Mouse (Mus musculus): ENCODE measurements at regions not wholly inside any gene's neighbourhood (a gene's known extent, or its start where the extent isn't known, plus 50 kb on each side); places are given as distances from the start of the nearest gene placed in this dataset.

GRCm38 (mm10) chr10:25016110-25016509 lies 88.8 kb upstream of the Arg1 start:
- H3K4me2 ChIP-seq (ENCODE audit: low read depth, low read length, severe bottlenecking): no peak overlapping the region
- H3K36me3 ChIP-seq (ENCODE audit: control insufficient read depth, insufficient read depth, low read length): no peaks in the 10 kb centered on the region
- no peaks in the 10 kb centered on the region for H3K9me3 ChIP-seq (ENCODE audit: control insufficient read depth, low read length)
- H3K4me3 ChIP-seq (ENCODE audit: low read depth, low read length): no peak overlapping the region
- H3K9ac ChIP-seq (ENCODE audit: low read length): no peak overlapping the region
- no peak overlapping the region for H3K27ac ChIP-seq (ENCODE audit: low read depth, low read length)
- no peak for DNase-seq (ENCODE audit: low spot score)
- WGBS: 85% methylated on average over 9 of the region's 9 CpGs
- no peak for ATAC-seq (replicated peaks; ENCODE audit: low FRiP score)
- no peaks in the 10 kb centered on the region for H3K27me3 ChIP-seq (ENCODE audit: control insufficient read depth, insufficient read depth, low read length)
- no peaks in the 10 kb centered on the region for H3K4me1 ChIP-seq (replicated peaks; ENCODE audit: control insufficient read depth, insufficient read depth, low read length)

DNA sequence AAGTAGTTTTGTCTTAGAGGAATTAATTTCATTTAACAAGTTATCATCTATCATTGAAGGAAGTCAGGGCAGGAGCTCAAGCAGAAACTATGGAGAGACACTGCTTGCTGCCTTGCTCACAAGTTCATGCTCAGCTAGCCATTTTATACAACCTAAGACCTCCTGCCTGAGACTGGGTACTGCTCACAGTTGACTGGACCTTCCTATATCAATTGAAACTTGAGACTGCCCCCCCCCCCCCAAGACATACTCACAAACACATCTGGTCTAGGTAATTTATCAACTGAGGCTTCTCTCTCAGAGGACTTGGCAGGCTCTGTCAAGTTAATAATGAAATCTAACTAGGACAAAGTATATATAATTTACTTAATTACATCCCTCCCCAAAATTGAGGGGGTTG lies 84.8 kb upstream of the Arg1 start:
- ATAC-seq (replicated peaks; ENCODE audit: low FRiP score) (no peak), DNase-seq (ENCODE audit: low spot score) (no peak)
- H3K4me1 ChIP-seq (replicated peaks; ENCODE audit: control insufficient read depth, insufficient read depth, low read length): no peaks in the 10 kb centered on the region
- no peaks in the 10 kb centered on the region for H3K36me3 ChIP-seq (ENCODE audit: control insufficient read depth, insufficient read depth, low read length)
- H3K27me3 ChIP-seq (ENCODE audit: control insufficient read depth, insufficient read depth, low read length): no peaks in the 10 kb centered on the region
- no peak overlapping the region for H3K27ac ChIP-seq (ENCODE audit: low read depth, low read length)
- H3K9ac ChIP-seq (ENCODE audit: low read length): no peak overlapping the region
- no peaks in the 10 kb centered on the region for H3K9me3 ChIP-seq (ENCODE audit: control insufficient read depth, low read length)
- H3K4me2 ChIP-seq (ENCODE audit: low read depth, low read length, severe bottlenecking): no peak overlapping the region
- H3K4me3 ChIP-seq (ENCODE audit: low read depth, low read length): no peak overlapping the region

DNA sequence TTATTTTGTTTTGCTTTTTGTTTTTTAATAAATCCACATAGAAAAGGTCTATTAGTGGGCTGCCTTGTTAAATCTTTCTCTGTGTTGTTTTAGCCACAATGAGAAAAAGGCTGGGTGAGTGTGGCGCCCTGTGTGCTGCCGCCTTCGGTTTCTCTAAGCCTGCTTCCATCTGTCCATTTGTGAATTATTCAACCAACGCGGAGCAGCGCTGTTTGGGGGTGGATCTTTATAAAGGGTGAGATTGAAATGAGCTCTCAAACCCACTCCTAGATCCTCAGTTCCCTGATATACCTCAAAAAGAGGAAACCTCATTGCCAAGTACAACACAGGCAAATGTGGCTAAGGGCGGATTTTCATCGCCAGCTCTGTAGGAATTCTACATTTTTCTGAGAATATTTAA lies 74.0 kb upstream of the Arg1 start:
- ATAC-seq (replicated peaks; ENCODE audit: low FRiP score) (no peak), DNase-seq (ENCODE audit: low spot score) (no peak)
- H3K36me3 ChIP-seq (ENCODE audit: control insufficient read depth, insufficient read depth, low read length): no peaks in the 10 kb centered on the region

GRCm38 (mm10) chr10:25000231-25001222 lies 73.2 kb upstream of the Arg1 start:
- DNase-seq (ENCODE audit: low spot score): no peak
- WGBS: 78% methylated on average over 20 of the region's 20 CpGs
- ATAC-seq (replicated peaks; ENCODE audit: low FRiP score): peak; percentile 53; the same call in 1 of the 2 replicates
- Histone ChIP-seq H3K9ac (ENCODE audit: low read length) (no peak overlapping the region), H3K27me3 (ENCODE audit: control insufficient read depth, insufficient read depth, low read length) (no peaks in the 10 kb centered on the region), H3K27ac (ENCODE audit: low read depth, low read length) (no peak overlapping the region), H3K4me2 (ENCODE audit: low read depth, low read length, severe bottlenecking) (no peak overlapping the region), H3K4me3 (ENCODE audit: low read depth, low read length) (no peak overlapping the region), H3K36me3 (ENCODE audit: control insufficient read depth, insufficient read depth, low read length) (no peaks in the 10 kb centered on the region), H3K4me1 (replicated peaks; ENCODE audit: control insufficient read depth, insufficient read depth, low read length) (no peaks in the 10 kb centered on the region), H3K9me3 (ENCODE audit: control insufficient read depth, low read length) (no peaks in the 10 kb centered on the region)

More for the DNA sequence above, 74.0 kb upstream of the Arg1 start:
- H3K9me3 ChIP-seq (ENCODE audit: control insufficient read depth, low read length): no peaks in the 10 kb centered on the region
- no peak overlapping the region for H3K4me3 ChIP-seq (ENCODE audit: low read depth, low read length)
- H3K9ac ChIP-seq (ENCODE audit: low read length): no peak overlapping the region
- no peaks in the 10 kb centered on the region for H3K4me1 ChIP-seq (replicated peaks; ENCODE audit: control insufficient read depth, insufficient read depth, low read length)
- WGBS: 82% methylated on average over 8 of the region's 8 CpGs
- H3K27me3 ChIP-seq (ENCODE audit: control insufficient read depth, insufficient read depth, low read length): no peaks in the 10 kb centered on the region
- no peak overlapping the region for H3K27ac ChIP-seq (ENCODE audit: low read depth, low read length)
- no peak overlapping the region for H3K4me2 ChIP-seq (ENCODE audit: low read depth, low read length, severe bottlenecking)

GRCm38 (mm10) chr10:24999807-25000206 lies 72.5 kb upstream of the Arg1 start:
- Histone ChIP-seq H3K27me3 (ENCODE audit: control insufficient read depth, insufficient read depth, low read length) (no peaks in the 10 kb centered on the region), H3K4me3 (ENCODE audit: low read depth, low read length) (no peak overlapping the region), H3K27ac (ENCODE audit: low read depth, low read length) (no peak overlapping the region), H3K36me3 (ENCODE audit: control insufficient read depth, insufficient read depth, low read length) (no peaks in the 10 kb centered on the region), H3K4me1 (replicated peaks; ENCODE audit: control insufficient read depth, insufficient read depth, low read length) (no peaks in the 10 kb centered on the region), H3K9me3 (ENCODE audit: control insufficient read depth, low read length) (no peaks in the 10 kb centered on the region), H3K9ac (ENCODE audit: low read length) (no peak overlapping the region), H3K4me2 (ENCODE audit: low read depth, low read length, severe bottlenecking) (no peak overlapping the region)
- DNase-seq (ENCODE audit: low spot score) (no peak), ATAC-seq (replicated peaks; ENCODE audit: low FRiP score) (no peak)
- 84% methylated on average over 5 of the region's 5 CpGs for WGBS

GRCm38 (mm10) chr10:24997661-24998060 lies 70.4 kb upstream of the Arg1 start:
- DNase-seq (ENCODE audit: low spot score): no peak
- ATAC-seq (replicated peaks; ENCODE audit: low FRiP score): no peak
- Histone ChIP-seq H3K4me3 (ENCODE audit: low read depth, low read length) (no peak overlapping the region), H3K36me3 (ENCODE audit: control insufficient read depth, insufficient read depth, low read length) (no peaks in the 10 kb centered on the region), H3K9me3 (ENCODE audit: control insufficient read depth, low read length) (no peaks in the 10 kb centered on the region), H3K27ac (ENCODE audit: low read depth, low read length) (no peak overlapping the region), H3K27me3 (ENCODE audit: control insufficient read depth, insufficient read depth, low read length) (no peaks in the 10 kb centered on the region), H3K9ac (ENCODE audit: low read length) (no peak overlapping the region), H3K4me2 (ENCODE audit: low read depth, low read length, severe bottlenecking) (no peak overlapping the region), H3K4me1 (replicated peaks; ENCODE audit: control insufficient read depth, insufficient read depth, low read length) (no peaks in the 10 kb centered on the region)
- 89% methylated on average over 3 of the region's 3 CpGs for WGBS

- no peak for ATAC-seq (replicated peaks; ENCODE audit: low FRiP score)
- no peak overlapping the region for H3K4me2 ChIP-seq (ENCODE audit: low read depth, low read length, severe bottlenecking)
- H3K36me3 ChIP-seq (ENCODE audit: control insufficient read depth, insufficient read depth, low read length): no peaks in the 10 kb centered on the region
- no peak overlapping the region for H3K27ac ChIP-seq (ENCODE audit: low read depth, low read length)
- whole genome bisulfite sequencing: 94% methylated on average over 2 of the region's 2 CpGs
- no peaks in the 10 kb centered on the region for H3K4me1 ChIP-seq (replicated peaks; ENCODE audit: control insufficient read depth, insufficient read depth, low read length)
- no peak for DNase-seq (ENCODE audit: low spot score)
- H3K27me3 ChIP-seq (ENCODE audit: control insufficient read depth, insufficient read depth, low read length): no peaks in the 10 kb centered on the region
- no peak overlapping the region for H3K4me3 ChIP-seq (ENCODE audit: low read depth, low read length)
- H3K9ac ChIP-seq (ENCODE audit: low read length): no peak overlapping the region
- no peaks in the 10 kb centered on the region for H3K9me3 ChIP-seq (ENCODE audit: control insufficient read depth, low read length)
Observed at GRCm38 (mm10) chr10:24995751-24996150, 68.5 kb upstream of the Arg1 start.

- no peak overlapping the region for H3K4me2 ChIP-seq (ENCODE audit: low read depth, low read length, severe bottlenecking)
- H3K27me3 ChIP-seq (ENCODE audit: control insufficient read depth, insufficient read depth, low read length): no peaks in the 10 kb centered on the region
- H3K4me1 ChIP-seq (replicated peaks; ENCODE audit: control insufficient read depth, insufficient read depth, low read length): no peaks in the 10 kb centered on the region
- no peak overlapping the region for H3K27ac ChIP-seq (ENCODE audit: low read depth, low read length)
- ATAC-seq (replicated peaks; ENCODE audit: low FRiP score) (no peak), DNase-seq (ENCODE audit: low spot score) (no peak)
- 85% methylated on average over 2 of the region's 2 CpGs for WGBS
- no peaks in the 10 kb centered on the region for H3K9me3 ChIP-seq (ENCODE audit: control insufficient read depth, low read length)
- H3K4me3 ChIP-seq (ENCODE audit: low read depth, low read length): no peak overlapping the region
- H3K9ac ChIP-seq (ENCODE audit: low read length): no peak overlapping the region
- no peaks in the 10 kb centered on the region for H3K36me3 ChIP-seq (ENCODE audit: control insufficient read depth, insufficient read depth, low read length)
Observed at GRCm38 (mm10) chr10:24989965-24990653, 62.8 kb upstream of the Arg1 start.
